ENCODE assay signal across 8 mouse cellular contexts in the genomic region with DNA sequence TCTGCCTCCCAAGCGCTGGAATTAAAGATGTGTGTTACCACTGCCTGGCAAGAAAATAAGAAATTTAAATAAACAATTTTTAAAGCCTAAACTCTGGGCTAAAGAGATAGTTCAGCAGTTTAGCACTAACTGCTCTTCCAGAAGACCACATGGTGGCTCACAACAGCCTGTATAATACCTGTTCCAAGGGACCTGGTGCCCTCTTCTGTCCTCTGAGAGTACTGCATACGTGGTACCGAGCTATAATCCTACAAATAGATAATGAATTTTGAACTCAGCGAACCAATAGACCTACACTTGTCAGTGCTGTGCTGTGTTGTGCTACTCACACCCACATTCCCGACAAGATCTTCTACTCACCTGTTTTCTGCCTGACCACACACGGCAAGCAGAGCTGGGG. TPM values are rescaled to one million over a fixed set of nuclear protein-coding genes. Genes with fewer than 3 reads are reported as not detected.
DNase-seq lines count a peak whose midpoint lies in the region; ATAC-seq and TF ChIP-seq lines count a peak whose summit lies in the region.

No protein-coding gene starts in this region.

- H3K4me1 ChIP-seq in cerebellum, adult 2 months (ENCODE audit: control insufficient read depth, insufficient read depth, low read length) = peaks cover 4% of the 10 kb centered on the region; the same call in 1 of the 2 replicates
- H3K4me1 ChIP-seq in limb, embryonic 10.5 days = peaks cover 4% of the 10 kb centered on the region; the same call in 1 of the 2 replicates
- no peaks in the 10 kb centered on the region for H3K4me1 ChIP-seq in midbrain, embryonic 12.5 days

- TF ChIP-seq CTCF in cerebellum, adult 2 months (IDR thresholded peaks at IDR 0.05; ENCODE audit: borderline replicate concordance, insufficient read depth, low read depth, low read length) = peak; percentile 78

- no peaks in the 10 kb centered on the region for H3K9me3 ChIP-seq in limb, embryonic 10.5 days (replicated peaks)
- H3K9me3 ChIP-seq in midbrain, embryonic 12.5 days = no peaks in the 10 kb centered on the region

- H3K4me3 ChIP-seq in cerebellum, adult 2 months (replicated peaks; ENCODE audit: insufficient read depth, low read depth, low read length) = no peak overlapping the region
- H3K4me3 ChIP-seq in limb, embryonic 10.5 days = no peak overlapping the region
- no peak overlapping the region for H3K4me3 ChIP-seq in midbrain, embryonic 12.5 days

- no peaks in the 10 kb centered on the region for H3K36me3 ChIP-seq in limb, embryonic 10.5 days
- no peaks in the 10 kb centered on the region for H3K36me3 ChIP-seq in midbrain, embryonic 12.5 days

- no peak overlapping the region for H3K4me2 ChIP-seq in midbrain, embryonic 12.5 days (replicated peaks)

- WGBS in cerebellum, adult 2 months = 13% methylated on average over 6 of the region's 6 CpGs
- WGBS in limb, embryonic 10.5 days = 15% methylated on average over 6 of the region's 6 CpGs
- WGBS in midbrain, embryonic 12.5 days = 15% methylated on average over 6 of the region's 6 CpGs

- peak; percentile 54 for DNase-seq in ovary, postnatal 36 days (ENCODE audit: low spot score)
- DNase-seq in ovary, adult 18-20 months (ENCODE audit: low spot score) = no peak
- peak; percentile 64 to 77 for DNase-seq in cerebellum, adult 2 months
- DNase-seq in frontal cortex, adult 2 months (ENCODE audit: extremely low spot score in 1 of 2, low spot score in 1 of 2) = peak; percentile 47 to 85
- DNase-seq in induced T-regulatory cell, adult 2 months (ENCODE audit: low read depth) = peak; percentile 89
- peak; percentile 66 for DNase-seq in limb, embryonic 10.5 days (ENCODE audit: low spot score)
- DNase-seq in spleen, postnatal 10 days (ENCODE audit: low spot score in 2 of 2) = peak; percentile 75 to 89

- H3K27me3 ChIP-seq in cerebellum, adult 2 months (ENCODE audit: control insufficient read depth, insufficient read depth, low read length) = no peaks in the 10 kb centered on the region
- no peaks in the 10 kb centered on the region for H3K27me3 ChIP-seq in limb, embryonic 10.5 days (ENCODE audit: low read depth, poor library complexity, severe bottlenecking)
- H3K27me3 ChIP-seq in midbrain, embryonic 12.5 days = no peaks in the 10 kb centered on the region

- ATAC-seq in midbrain, embryonic 12.5 days (ENCODE audit: low FRiP score, low read depth) = peak; percentile 60

- no peak overlapping the region for H3K27ac ChIP-seq in cerebellum, adult 2 months (ENCODE audit: insufficient read depth, low read length)
- no peak overlapping the region for H3K27ac ChIP-seq in limb, embryonic 10.5 days
- H3K27ac ChIP-seq in midbrain, embryonic 12.5 days (replicated peaks) = no peak overlapping the region

- H3K9ac ChIP-seq in midbrain, embryonic 12.5 days (replicated peaks) = no peak overlapping the region

- TF ChIP-seq POLR2A in cerebellum, adult 2 months (IDR thresholded peaks at IDR 0.05; ENCODE audit: borderline replicate concordance, insufficient read depth, low read length) = no peak

RNA-seq across cellular contexts. Expression of a gene that starts 5.8 kb away (rescaled TPM):
- 94.1 and 97.5 TPM in 2 replicates for polyA plus RNA-seq in cerebellum, adult 2 months (2012; rRNA removed)
- polyA plus RNA-seq in frontal cortex, adult 2 months (2012; rRNA removed) = 85.9 and 110 TPM in 2 replicates
- polyA plus RNA-seq in limb, embryonic 10.5 days (2016; fragmentation: Nextera tagmentation; extraction: Ambion mirVana) = 32.9 and 35.8 TPM in 2 replicates
- polyA plus RNA-seq in midbrain, embryonic 12.5 days (2016; fragmentation: Nextera tagmentation; extraction: Ambion mirVana) = 67.9 and 78.4 TPM in 2 replicates

RNA-seq across cellular contexts. Expression of a gene that starts 12.2 kb away (rescaled TPM):
- polyA plus RNA-seq in cerebellum, adult 2 months (2012; rRNA removed) = 63.2 and 64.2 TPM in 2 replicates
- 57.5 and 60.3 TPM in 2 replicates for polyA plus RNA-seq in frontal cortex, adult 2 months (2012; rRNA removed)
- 23.1 and 24.8 TPM in 2 replicates for polyA plus RNA-seq in limb, embryonic 10.5 days (2016; fragmentation: Nextera tagmentation; extraction: Ambion mirVana)
- polyA plus RNA-seq in midbrain, embryonic 12.5 days (2016; fragmentation: Nextera tagmentation; extraction: Ambion mirVana) = 25.0 and 30.0 TPM in 2 replicates

RNA-seq across cellular contexts. Expression of a gene that starts 20.7 kb away (rescaled TPM):
- 33.8 and 38.6 TPM in 2 replicates for polyA plus RNA-seq in cerebellum, adult 2 months (2012; rRNA removed)
- 36.1 and 38.8 TPM in 2 replicates for polyA plus RNA-seq in frontal cortex, adult 2 months (2012; rRNA removed)
- 59.6 and 59.9 TPM in 2 replicates for polyA plus RNA-seq in limb, embryonic 10.5 days (2016; fragmentation: Nextera tagmentation; extraction: Ambion mirVana)
- polyA plus RNA-seq in midbrain, embryonic 12.5 days (2016; fragmentation: Nextera tagmentation; extraction: Ambion mirVana) = 64.7 and 67.0 TPM in 2 replicates

RNA-seq across cellular contexts. Expression of a gene that starts 21.5 kb away (rescaled TPM):
- 198 and 201 TPM in 2 replicates for polyA plus RNA-seq in cerebellum, adult 2 months (2012; rRNA removed)
- polyA plus RNA-seq in frontal cortex, adult 2 months (2012; rRNA removed) = 153 and 170 TPM in 2 replicates
- polyA plus RNA-seq in limb, embryonic 10.5 days (2016; fragmentation: Nextera tagmentation; extraction: Ambion mirVana) = 246 and 250 TPM in 2 replicates
- 324 and 379 TPM in 2 replicates for polyA plus RNA-seq in midbrain, embryonic 12.5 days (2016; fragmentation: Nextera tagmentation; extraction: Ambion mirVana)

RNA-seq across cellular contexts. Expression of a gene that starts 21.6 kb away (rescaled TPM):
- polyA plus RNA-seq in cerebellum, adult 2 months (2012; rRNA removed) = 55.2 and 58.9 TPM in 2 replicates
- 47.5 and 53.5 TPM in 2 replicates for polyA plus RNA-seq in frontal cortex, adult 2 months (2012; rRNA removed)
- 9.2 and 11.5 TPM in 2 replicates for polyA plus RNA-seq in limb, embryonic 10.5 days (2016; fragmentation: Nextera tagmentation; extraction: Ambion mirVana)
- polyA plus RNA-seq in midbrain, embryonic 12.5 days (2016; fragmentation: Nextera tagmentation; extraction: Ambion mirVana) = 39.9 and 41.7 TPM in 2 replicates
